Mouse (Mus musculus) G1E-ER4 (cell line): Measurements from ENCODE around the gene Csnk1g2. TPM values are rescaled to one million over a fixed set of nuclear protein-coding genes. Genes with fewer than 3 reads are reported as not detected.

Source experiments
- GATA1 ChIP-seq: IDR thresholded peaks from one replicate; pipeline ENCODE4 v1.8.0; 2012; ENCODE audit warnings: low read length, inconsistent platforms
- polyA plus RNA-seq: library from polyadenylated mRNA; stranded (reverse); fragments of >175 nt; gene quantifications from 2 replicates; pipeline ENCODE4 v1.2.3, GENCODE M21; 2012

Csnk1g2 gene
- 480 and 522 TPM in 2 replicates for polyA plus RNA-seq

GRCm38 (mm10) chr10:80622661-80623456, at the start of gene Csnk1g2:
Gene Csnk1g2, plus strand, starts transcription at chr10:80622838.
- no peak for TF ChIP-seq GATA1

- TF ChIP-seq GATA1: no peak
These were observed 48.7 kb upstream of the Csnk1g2 start for GRCm38 (mm10) chr10:80573944-80574343.

- no peak for TF ChIP-seq GATA1
These were observed 47.7 kb upstream of the Csnk1g2 start for GRCm38 (mm10) chr10:80574896-80575295.

- TF ChIP-seq GATA1: no peak
These were observed 46.7 kb upstream of the Csnk1g2 start for GRCm38 (mm10) chr10:80575925-80576324.

- TF ChIP-seq GATA1: no peak
These were observed 46.1 kb upstream of the Csnk1g2 start for GRCm38 (mm10) chr10:80576351-80577194.

- TF ChIP-seq GATA1: no peak
These were observed 45.2 kb upstream of the Csnk1g2 start, which contains the start of gene Klf16 for GRCm38 (mm10) chr10:80577195-80578130. Gene Klf16, minus strand, starts transcription at chr10:80577321.

GRCm38 (mm10) chr10:80578131-80578750, 44.4 kb upstream of the Csnk1g2 start:
- TF ChIP-seq GATA1: no peak

- no peak for TF ChIP-seq GATA1
These were observed 43.7 kb upstream of the Csnk1g2 start for GRCm38 (mm10) chr10:80578911-80579310.

- no peak for TF ChIP-seq GATA1
These were observed 39.6 kb upstream of the Csnk1g2 start for GRCm38 (mm10) chr10:80583047-80583446.

GRCm38 (mm10) chr10:80584045-80584488, 38.6 kb upstream of the Csnk1g2 start:
- TF ChIP-seq GATA1: no peak

GRCm38 (mm10) chr10:80584642-80585552, 37.7 kb upstream of the Csnk1g2 start:
- no peak for TF ChIP-seq GATA1

- no peak for TF ChIP-seq GATA1
These were observed 37.1 kb upstream of the Csnk1g2 start for GRCm38 (mm10) chr10:80585581-80585980.

GRCm38 (mm10) chr10:80586407-80587304, 36.0 kb upstream of the Csnk1g2 start:
- TF ChIP-seq GATA1: no peak
